Mouse (Mus musculus): ENCODE results near the gene Spag16.

DNA sequence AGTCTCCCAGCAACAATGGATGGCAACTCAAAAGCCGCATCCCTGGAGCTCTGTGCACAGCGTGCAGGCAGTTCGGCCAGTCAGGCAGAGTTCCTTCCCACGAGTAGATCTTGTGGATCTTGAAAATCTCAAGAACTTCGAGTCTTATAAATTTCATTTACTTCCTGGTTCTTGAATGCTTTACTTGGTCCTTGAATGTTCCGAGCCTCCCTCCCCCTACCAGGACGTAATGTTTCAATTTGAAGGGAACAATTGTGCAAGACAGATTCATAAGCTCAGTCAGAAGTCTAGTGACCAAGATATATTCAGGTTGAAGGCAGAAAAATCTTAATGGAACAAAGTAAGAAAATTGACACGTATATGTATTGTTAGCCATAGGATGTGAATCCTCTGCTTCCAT is 277.9 kb downstream of the Spag16 start:
- TF ChIP-seq ZKSCAN1 (IDR thresholded peaks at IDR 0.05; ENCODE audit: borderline replicate concordance, low read depth, low read length): no peak
- TF ChIP-seq POLR2A (IDR thresholded peaks at IDR 0.05; ENCODE audit: low read depth, low read length): no peak

Measured in CH12.LX (cell line).